Mouse (Mus musculus) kidney, embryonic 14.5 days (tissue): Measurements from ENCODE around the gene Dqx1. TPM values are rescaled to one million over a fixed set of nuclear protein-coding genes. Genes with fewer than 3 reads are reported as not detected.

ENCODE experiments used
- microRNA counts: library from miRNA; unstranded; fragments of <30 nt; microRNA quantifications from one replicate; lab custom pipeline; 2017
- microRNA-seq: library from miRNA; unstranded; fragments of <30 nt; microRNA quantifications from one replicate; pipeline ENCODE4, GENCODE M21; 2016
- polyA plus RNA-seq: library from polyadenylated mRNA; unstranded; fragments of >200 nt; fragmentation: Nextera tagmentation; extraction: Ambion mirVana; gene quantifications from 2 replicates; pipeline ENCODE4 v1.2.1, GENCODE M21; 2014

The Dqx1 gene
- polyA plus RNA-seq, 1 experiment from 2014 or later = 2.6 TPM

MicroRNAs encoded within 50 kb of the gene (microRNA counts, 519-probe panel; counts per million panel counts)
- not detected for microRNA mmu-miR-3470a+mmu-miR-3470b (lab: Ali Mortazavi, UCI)

Small RNAs within 50 kb of the gene (microRNA-seq; reads per million reads assigned to microRNA genes)
- gene Mir3470a (not detected), gene Mir7040 (not detected)

Other genes with a start within 250 kb of the Dqx1 start
- 0.57 and 0.87 TPM in 2 replicates for gene Sema4f, start 118.1 kb upstream of the Dqx1 start, polyA plus RNA-seq
- 0.28 and 0.77 TPM in 2 replicates for gene M1ap, start 110.9 kb upstream of the Dqx1 start, polyA plus RNA-seq
- gene Dok1, start 24.4 kb upstream of the Dqx1 start, polyA plus RNA-seq = 8.8 and 11.8 TPM in 2 replicates
- 12.0 and 14.3 TPM in 2 replicates for gene Loxl3, start 23.7 kb upstream of the Dqx1 start, polyA plus RNA-seq
- 144 and 156 TPM in 2 replicates for gene Aup1, start 3.3 kb upstream of the Dqx1 start, polyA plus RNA-seq
- 51.1 and 64.9 TPM in 2 replicates for gene Htra2, start 2.6 kb upstream of the Dqx1 start, polyA plus RNA-seq
- not detected in 2 replicates for gene Tlx2, start 12.4 kb downstream of the Dqx1 start, polyA plus RNA-seq
- gene Pcgf1, start 20.0 kb downstream of the Dqx1 start, polyA plus RNA-seq = 36.7 and 51.2 TPM in 2 replicates
- gene Lbx2, start 28.5 kb downstream of the Dqx1 start, polyA plus RNA-seq = 8.3 and 8.8 TPM in 2 replicates
- gene Ccdc142, start 43.8 kb downstream of the Dqx1 start, polyA plus RNA-seq = 1.6 and 2.4 TPM in 2 replicates
- 2.4 and 3.5 TPM in 2 replicates for gene Gm42688, start 43.8 kb downstream of the Dqx1 start, polyA plus RNA-seq
- 139 and 169 TPM in 2 replicates for gene Mrpl53, start 51.2 kb downstream of the Dqx1 start, polyA plus RNA-seq
- 37.8 and 57.4 TPM in 2 replicates for gene Mogs, start 57.7 kb downstream of the Dqx1 start, polyA plus RNA-seq
- gene Wbp1, start 63.7 kb downstream of the Dqx1 start, polyA plus RNA-seq = 123 and 125 TPM in 2 replicates
- gene Ino80b, start 67.6 kb downstream of the Dqx1 start, polyA plus RNA-seq = 18.8 and 20.0 TPM in 2 replicates
- gene Rtkn, start 77.6 kb downstream of the Dqx1 start, polyA plus RNA-seq = 14.9 and 18.0 TPM in 2 replicates
- 6.2 and 8.6 TPM in 2 replicates for gene Wdr54, start 98.6 kb downstream of the Dqx1 start, polyA plus RNA-seq
- 0.94 and 0.96 TPM in 2 replicates for gene 1700003E16Rik, start 98.6 kb downstream of the Dqx1 start, polyA plus RNA-seq
- 58.6 and 75.0 TPM in 2 replicates for gene Dctn1, start 108.1 kb downstream of the Dqx1 start, polyA plus RNA-seq
- 0.13 and 0.45 TPM in 2 replicates for gene Slc4a5, start 162.0 kb downstream of the Dqx1 start, polyA plus RNA-seq